Mouse (Mus musculus) testis, adult 2 months (tissue): ENCODE measurements at regions not wholly inside any gene's neighbourhood (a gene's known extent, or its start where the extent isn't known, plus 50 kb on each side); places are given as distances from the start of the nearest gene placed in this dataset.

Experiments used
- CTCF ChIP-seq: fragments of 200-500 bp; IDR thresholded peaks from 2 replicates; pipeline ENCODE4 v1.5.1; 2012; ENCODE audit warnings: low read depth, mild to moderate bottlenecking, inconsistent platforms, low read length, moderate library complexity; ENCODE audit not compliant: control insufficient read depth, insufficient read depth, insufficient replicate concordance
- POLR2A ChIP-seq: fragments of 200-500 bp; IDR thresholded peaks from 2 replicates; pipeline ENCODE4 v1.6.1; 2012; ENCODE audit warnings: low read depth, mild to moderate bottlenecking, inconsistent platforms, low read length, moderate library complexity; ENCODE audit not compliant: control insufficient read depth

DNA sequence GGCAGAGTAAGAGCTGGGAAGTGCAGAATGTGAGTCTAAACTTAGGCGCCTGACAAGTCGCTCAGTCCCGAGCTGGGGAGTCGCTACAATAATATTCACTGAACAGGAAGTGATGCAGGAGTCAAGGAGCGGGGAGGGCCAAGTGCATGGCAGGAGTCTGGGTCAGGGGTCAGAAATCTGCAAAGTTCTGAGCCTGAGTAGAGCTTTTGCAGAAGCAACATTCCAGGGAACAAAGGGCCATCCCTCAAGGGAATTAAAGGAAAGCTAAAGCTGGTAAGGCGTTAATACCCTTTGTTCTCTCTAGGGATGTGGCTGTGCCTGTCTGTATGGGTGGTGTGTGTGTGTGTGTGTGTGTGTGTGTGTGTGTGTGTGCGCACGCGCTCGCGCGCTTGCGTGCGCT lies 52.7 kb upstream of the Gm9887 start:
- TF ChIP-seq POLR2A = no peak
- no peak for TF ChIP-seq CTCF
